Mouse (Mus musculus) spleen, postnatal 36 days (tissue): Measurements from ENCODE around the gene Trim65.
"Not testable (repeated sequence)": the region's sequence is repeated elsewhere in the genome, so short reads cannot be mapped to it uniquely, and the experiment has no call there.

Experiments
- DNase-seq, 2 experiments: peaks; one replicate each; pipeline ENCODE4 v3.0.0; 2022; ENCODE audit warnings: low spot score in 2 of 2, mixed read lengths in 1 of 2

Trim65 gene

GRCm38 (mm10) chr11:116138468-116139138 is 7.7 kb upstream of the Trim65 start, which contains the start of gene Mrpl38:
Mrpl38 (minus strand) TSS chr11:116138868.
- peak; percentile 87 to 92 for DNase-seq

- DNase-seq, result no peak
Observed at GRCm38 (mm10) chr11:116138096-116138467, 7.2 kb upstream of the Trim65 start.

- DNase-seq, result no peak
Observed at GRCm38 (mm10) chr11:116134171-116134570, 3.2 kb upstream of the Trim65 start.

DNA sequence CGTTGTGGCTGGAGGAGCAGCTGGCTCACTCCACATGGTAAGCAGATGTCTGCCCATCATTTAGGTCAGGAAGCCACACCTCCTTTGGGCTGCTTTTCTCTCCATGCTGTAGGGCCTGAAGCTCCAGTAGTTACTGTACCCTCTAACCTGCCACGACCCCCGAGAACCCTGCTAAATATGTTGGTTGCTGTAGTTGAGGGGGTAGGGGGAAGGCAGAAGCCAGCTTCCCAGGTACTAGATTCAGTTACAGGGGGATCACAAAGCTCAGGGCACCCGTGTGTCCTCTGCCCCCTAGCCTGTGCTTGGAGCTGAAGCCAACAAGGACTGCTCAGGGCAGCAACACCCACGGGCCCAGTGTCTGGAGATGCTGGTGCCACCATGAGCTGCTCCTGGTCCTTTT is 2.6 kb upstream of the Trim65 start:
- DNase-seq, result no peak

DNA sequence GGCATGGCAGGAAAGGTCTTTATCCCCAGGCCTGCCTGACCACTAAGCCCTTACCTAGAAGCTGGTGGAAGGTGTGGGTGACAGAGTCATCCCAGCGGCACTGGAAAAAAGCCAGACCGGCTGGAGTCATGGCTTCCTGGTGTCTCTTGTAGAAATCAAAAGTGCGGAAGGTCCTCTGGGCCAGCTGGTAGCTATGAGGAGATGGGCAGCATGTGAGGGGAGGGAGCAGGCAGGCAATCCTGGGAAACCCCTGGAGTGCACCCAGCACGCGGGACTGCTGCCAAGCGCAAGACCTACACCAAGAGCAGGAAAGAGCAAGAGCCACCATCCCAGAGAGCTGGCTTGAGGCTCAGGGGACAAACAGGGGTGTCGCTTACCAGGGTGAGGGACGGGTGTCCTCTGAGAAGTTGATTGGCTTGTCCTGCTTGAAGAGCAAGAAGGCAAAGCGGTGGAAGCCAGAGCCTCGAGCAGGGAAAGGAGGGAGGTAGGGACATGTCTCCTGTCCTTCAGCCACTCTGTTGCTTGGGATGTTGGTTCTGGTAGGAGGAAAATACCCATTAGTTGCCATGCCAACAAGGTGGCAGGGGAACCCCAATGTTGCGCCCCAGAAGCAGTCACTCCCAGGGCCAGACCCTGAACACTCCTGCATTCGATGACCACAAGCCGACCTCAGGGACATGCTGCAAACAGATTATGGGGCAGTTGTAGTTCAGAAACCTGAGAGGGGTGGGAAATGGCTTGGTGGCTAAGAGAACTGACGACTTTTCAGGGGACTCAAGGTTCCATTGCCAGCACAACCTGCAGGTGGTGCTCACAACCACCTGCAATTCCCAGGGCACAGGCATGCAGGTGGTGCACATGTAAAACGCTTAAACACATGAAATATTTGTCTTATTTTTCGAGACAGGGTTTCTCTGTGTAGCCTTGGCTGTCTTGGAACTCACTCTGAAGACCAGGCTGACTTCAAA is 1.7 kb upstream of the Trim65 start:
- DNase-seq, result peak; percentile 40 to 43

- DNase-seq, result no peak
Observed at GRCm38 (mm10) chr11:116131349-116132170, 632 bp upstream of the Trim65 start.

GRCm38 (mm10) chr11:116129993-116130487 is 888 bp downstream of the Trim65 start:
- DNase-seq, result peak; percentile 40 to 42

DNA sequence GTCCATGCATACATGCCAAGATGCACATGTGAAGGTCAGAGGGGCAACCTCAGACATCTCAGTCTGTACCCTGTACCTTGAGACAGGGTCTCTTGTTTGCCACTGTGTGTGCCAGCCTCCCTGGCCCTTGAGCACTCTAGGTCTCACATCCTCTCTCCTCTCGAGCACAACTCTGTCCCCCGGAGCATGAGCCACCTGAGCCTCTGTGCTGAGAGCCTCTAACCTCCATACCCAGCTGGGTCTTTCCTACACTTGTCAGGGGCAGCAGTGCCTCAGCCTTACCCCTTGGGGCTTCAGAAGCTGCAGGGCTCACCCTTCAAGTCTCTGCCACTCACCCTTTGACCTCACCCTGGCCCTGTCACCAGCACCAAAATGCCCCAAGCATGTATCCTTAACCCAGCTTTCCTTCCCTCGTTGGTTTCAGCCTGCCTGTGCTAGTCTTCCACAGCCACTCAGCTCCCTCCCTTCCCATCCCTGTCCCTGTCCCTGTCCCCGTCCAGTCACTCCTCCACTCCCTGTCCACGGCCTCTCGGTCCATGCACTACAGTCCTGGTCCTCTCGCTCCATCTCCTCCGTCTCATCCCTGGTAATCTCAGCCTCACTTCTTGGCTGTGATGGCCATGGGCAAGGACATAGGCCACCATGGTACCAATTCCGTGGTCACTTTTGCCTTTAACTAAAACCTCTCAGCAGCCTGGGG is 1.7 kb downstream of the Trim65 start:
- no peak for DNase-seq

- DNase-seq, result no peak
Observed at GRCm38 (mm10) chr11:116127986-116128385, 2.9 kb downstream of the Trim65 start.

- peak; percentile 26 to 48 for DNase-seq
Observed at GRCm38 (mm10) chr11:116127156-116127980, 3.6 kb downstream of the Trim65 start, which contains the start of gene Trim47. Trim47 (minus strand) TSS chr11:116127210.

GRCm38 (mm10) chr11:116126261-116126660 is 4.7 kb downstream of the Trim65 start:
- DNase-seq, result no peak

DNA sequence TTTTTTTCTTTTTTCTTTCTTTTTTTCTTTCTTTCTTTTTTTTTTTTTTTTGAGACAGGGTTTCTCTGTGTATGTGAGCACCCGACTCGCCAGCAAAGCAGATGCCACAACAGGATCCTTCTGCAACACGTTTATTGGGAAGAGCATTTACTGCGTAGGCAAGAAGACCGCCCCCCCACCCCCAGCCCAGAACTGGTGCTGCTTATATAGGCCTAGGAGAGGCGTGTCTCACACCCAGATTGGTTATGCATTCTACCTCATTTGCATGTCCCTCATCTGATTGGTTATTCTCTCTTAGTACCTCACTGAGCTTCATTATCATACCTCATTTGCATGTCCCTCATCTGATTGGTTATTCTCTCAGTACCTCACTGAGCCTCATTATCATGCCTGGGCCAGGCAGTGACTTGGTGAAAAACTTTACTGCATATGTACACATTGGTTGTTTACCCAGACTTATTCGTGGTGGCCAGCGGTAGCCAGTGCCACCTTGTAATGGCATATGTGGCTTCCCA is 9.1 kb downstream of the Trim65 start:
- not testable (repeated sequence) for DNase-seq

- no peak for DNase-seq
Observed at GRCm38 (mm10) chr11:116117819-116118218, 13.1 kb downstream of the Trim65 start.

- no peak for DNase-seq
Observed at GRCm38 (mm10) chr11:116117241-116117640, 13.7 kb downstream of the Trim65 start.

- no peak for DNase-seq
Observed at GRCm38 (mm10) chr11:116111611-116112203, 19.2 kb downstream of the Trim65 start.

DNA sequence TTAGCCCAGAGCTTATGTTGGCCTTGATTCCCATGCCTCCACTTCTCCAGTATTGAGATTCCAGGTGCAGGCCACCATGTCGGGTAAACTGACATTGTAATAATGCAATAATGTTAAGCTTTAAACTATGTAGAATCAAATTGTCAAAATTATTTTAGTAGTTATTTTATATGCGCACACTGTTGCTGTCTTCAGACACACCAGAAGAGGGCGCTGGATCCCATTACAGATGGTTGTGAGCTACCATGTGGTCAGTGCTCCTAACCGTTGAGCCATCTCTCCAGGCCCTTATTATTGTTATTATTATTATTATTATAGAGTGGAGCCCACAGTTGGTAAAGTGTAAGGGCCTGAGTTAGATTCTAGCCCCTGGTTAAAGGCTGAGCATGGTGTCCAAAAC is 19.9 kb downstream of the Trim65 start:
- DNase-seq, result no peak

DNA sequence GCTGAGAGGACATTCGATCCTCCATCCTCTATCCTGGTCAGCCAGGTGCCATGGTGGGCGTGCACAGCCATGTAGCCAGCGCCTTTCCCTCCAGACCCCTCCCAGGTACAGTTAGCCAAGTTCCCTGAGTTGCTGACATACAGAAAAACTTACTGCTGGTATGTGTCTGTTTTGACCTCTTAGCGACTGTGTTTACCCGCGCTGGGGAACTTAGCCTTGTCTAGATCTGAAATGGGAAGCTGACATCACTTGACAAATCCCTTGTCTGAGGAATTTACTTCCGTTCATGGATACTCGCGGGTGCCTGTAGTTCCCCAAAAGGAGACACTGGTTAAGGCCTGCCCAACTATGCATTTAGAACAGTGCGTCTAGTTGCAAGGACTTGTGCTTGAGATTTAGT is 20.4 kb downstream of the Trim65 start:
- DNase-seq, result no peak

DNA sequence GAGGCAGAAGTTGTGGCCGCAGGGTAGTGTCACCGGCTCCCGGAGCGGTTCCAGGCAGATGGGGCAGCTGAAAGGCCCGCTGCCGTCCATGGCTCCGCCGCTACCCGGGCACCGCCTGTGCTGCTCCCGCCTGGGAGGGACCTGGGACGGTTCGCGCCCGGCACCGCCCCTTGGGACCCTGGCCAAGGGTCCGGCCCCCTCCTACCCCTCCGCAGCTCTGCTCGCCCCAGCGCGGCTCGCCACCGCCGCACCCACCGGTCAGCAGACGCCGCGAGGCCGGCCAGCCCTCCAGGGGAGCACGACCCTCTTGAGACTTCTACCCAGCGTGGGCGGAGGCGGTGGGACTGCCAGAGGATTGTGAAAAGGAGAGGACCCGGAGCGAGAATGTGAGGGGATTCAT is 20.8 kb downstream of the Trim65 start:
- DNase-seq, result peak in 1 of 2 experiments; percentile 33

- DNase-seq, result peak in 1 of 2 experiments; percentile 26
Observed at GRCm38 (mm10) chr11:116109441-116110081, 21.4 kb downstream of the Trim65 start.
